Mouse (Mus musculus): ENCODE results near the gene Rnpep.

Rnpep gene

DNA sequence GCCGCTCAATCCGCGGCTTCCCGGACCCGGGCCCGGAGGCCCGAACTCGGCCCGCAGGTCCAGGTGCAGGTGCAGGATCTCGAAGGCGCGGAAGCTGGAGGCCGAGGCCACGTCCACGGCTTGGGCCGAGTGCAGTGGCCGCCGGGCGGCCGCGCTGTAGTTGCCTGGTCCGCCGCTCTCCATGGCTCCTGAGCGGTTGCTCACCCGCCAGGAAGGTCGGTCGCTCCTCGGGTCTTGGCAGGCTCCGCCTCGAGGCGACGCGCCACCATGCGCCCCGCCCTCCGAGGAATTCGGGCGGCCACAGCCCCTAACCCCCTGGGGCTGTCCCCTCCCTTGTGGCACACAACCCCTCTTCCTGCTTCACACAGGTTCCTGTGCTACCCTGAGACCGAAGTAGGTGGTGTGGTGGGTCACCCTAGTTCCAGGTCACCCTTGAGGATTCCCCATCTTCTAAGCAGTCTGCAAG is at the start of gene Rnpep:
Gene Rnpep (minus strand): TSS at position 259 of the 466 bp plus-strand sequence.
- peak; percentile 84 for DNase-seq (ENCODE audit: low spot score)

DNA sequence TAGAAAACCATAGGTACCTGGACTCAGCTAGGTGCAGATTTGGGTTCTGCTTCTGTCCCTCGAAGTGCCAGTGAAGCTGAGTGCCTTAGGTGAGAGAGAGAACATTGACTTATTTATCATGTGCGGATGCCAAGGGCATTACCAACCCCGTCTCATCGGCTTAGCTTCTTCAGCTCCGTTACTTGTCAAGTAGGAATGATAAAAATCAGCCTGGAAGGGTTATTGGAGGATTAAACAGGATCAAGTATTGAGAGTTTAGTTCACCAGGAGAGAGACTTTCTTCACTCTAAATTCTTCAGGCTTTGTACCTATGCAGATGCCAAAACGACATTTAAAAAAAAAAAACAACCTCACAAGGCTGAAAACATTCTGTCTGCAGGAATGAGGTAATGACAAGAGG is 46.7 kb upstream of the Rnpep start:
- DNase-seq (ENCODE audit: low spot score) = no peak

DNA sequence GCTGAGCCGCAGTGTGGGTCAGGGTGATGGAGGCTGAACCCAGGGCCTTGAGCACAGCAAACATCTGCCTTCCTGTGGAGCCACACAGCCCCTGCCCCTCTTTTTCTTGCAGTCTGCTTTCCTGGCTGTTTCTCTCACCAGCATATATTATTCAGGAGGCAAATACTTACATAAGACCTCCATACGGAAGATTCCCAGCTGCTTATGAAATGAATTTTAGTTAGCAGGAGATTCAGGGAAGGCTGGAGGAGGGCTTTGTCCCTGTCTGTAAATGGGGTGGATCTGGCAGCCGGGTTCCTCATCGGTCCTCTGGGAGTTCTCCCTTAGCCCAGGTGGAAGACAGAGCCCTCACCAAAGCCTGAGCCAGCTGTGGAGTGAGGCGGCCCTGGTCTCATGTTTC is 44.5 kb upstream of the Rnpep start:
- DNase-seq (ENCODE audit: low spot score) = no peak

DNA sequence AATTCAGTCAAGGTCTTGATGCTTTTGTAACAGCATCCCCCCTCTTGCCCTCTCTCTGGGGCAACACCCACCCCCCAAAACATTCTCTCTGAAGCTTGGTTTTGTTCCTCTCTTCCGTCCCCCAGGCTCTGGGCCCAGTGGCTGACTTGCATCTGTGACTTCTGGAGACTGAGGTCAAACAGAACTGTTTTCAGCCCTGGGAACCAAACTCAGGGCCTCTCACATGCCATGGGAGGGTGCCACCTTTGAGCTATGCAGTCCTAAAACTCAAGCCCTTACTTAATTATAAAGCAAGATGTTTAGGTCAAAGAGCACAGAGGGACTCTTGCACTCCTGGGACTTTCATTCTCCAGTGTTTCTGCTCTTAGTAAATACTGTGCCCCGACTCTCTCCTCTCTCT is 42.0 kb upstream of the Rnpep start:
- DNase-seq (ENCODE audit: low spot score) = no peak

GRCm38 (mm10) chr1:135324571-135324970 is 40.7 kb upstream of the Rnpep start, which contains the start of gene Lmod1:
TSS of gene Lmod1 (plus strand) at chr1:135324807.
- DNase-seq (ENCODE audit: low spot score) = peak; percentile 68

GRCm38 (mm10) chr1:135323367-135323901 is 39.5 kb upstream of the Rnpep start:
- DNase-seq (ENCODE audit: low spot score) = no peak

DNA sequence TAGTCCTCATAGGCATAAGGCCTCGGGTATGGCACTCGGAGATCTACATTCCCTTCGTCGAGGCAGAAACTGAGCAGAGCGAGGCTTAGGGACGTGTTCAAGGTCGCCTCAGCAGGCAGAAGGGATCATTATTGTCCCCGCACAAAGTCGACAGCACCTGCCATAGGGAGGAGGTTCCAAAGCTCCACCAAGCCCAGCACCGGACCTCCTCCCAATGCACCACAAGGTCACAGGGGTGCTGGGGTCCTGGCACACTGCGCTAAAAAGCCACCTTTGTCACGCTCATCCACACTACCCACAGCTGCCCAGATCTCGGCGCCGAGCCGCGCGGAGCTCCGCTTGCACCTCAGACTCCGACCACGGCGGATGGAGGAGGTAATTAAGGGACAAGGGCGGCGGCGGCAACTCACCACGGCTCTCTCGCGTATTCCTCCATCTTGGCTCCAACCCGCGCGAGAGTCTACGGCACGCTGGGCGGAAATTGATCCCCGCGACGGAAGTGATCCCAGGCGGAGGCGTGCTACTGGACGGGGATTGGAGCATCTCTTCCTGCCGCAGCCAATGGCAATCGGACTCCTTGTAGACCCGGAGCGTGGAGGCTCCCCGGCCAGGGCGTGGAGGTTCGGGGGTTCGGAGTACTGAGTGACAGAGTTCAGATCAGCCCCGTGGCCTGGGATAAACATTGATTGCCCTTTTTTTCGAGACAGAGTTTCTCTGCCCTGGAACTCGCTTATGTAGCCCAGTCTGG is 29.6 kb upstream of the Rnpep start, which contains the start of gene Timm17a:
Gene Timm17a (minus strand): TSS at position 495 of the 748 bp plus-strand sequence.
- peak; percentile 94 for DNase-seq (ENCODE audit: low spot score)

GRCm38 (mm10) chr1:135312201-135312600 is 28.3 kb upstream of the Rnpep start:
- no peak for DNase-seq (ENCODE audit: low spot score)

GRCm38 (mm10) chr1:135311356-135311755 is 27.5 kb upstream of the Rnpep start:
- no peak for DNase-seq (ENCODE audit: low spot score)

DNA sequence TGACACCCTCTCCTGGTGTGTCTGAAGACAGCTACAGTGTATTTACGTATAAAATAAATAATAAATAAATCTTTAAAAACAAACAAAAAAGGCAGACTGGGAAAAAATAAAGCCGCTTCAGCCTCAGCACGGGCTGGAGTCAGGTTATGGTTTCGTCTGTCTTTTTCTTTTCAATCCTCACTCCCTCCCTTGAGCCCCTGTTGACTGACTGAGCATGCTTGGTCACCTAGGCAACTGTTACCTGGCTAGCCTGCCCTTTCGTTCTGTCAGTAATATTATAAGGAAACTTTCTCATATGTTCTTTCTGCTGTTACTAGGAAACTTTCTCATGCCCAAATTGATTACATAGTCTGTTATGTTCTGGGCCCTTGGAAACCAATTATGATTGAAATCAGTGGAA is 7.0 kb upstream of the Rnpep start:
- no peak for DNase-seq (ENCODE audit: low spot score)

GRCm38 (mm10) chr1:135286311-135286710 is 2.4 kb upstream of the Rnpep start:
- DNase-seq (ENCODE audit: low spot score) = no peak

- peak; percentile 48 for DNase-seq (ENCODE audit: low spot score)
These were observed 528 bp downstream of the Rnpep start for GRCm38 (mm10) chr1:135283287-135283825.

DNA sequence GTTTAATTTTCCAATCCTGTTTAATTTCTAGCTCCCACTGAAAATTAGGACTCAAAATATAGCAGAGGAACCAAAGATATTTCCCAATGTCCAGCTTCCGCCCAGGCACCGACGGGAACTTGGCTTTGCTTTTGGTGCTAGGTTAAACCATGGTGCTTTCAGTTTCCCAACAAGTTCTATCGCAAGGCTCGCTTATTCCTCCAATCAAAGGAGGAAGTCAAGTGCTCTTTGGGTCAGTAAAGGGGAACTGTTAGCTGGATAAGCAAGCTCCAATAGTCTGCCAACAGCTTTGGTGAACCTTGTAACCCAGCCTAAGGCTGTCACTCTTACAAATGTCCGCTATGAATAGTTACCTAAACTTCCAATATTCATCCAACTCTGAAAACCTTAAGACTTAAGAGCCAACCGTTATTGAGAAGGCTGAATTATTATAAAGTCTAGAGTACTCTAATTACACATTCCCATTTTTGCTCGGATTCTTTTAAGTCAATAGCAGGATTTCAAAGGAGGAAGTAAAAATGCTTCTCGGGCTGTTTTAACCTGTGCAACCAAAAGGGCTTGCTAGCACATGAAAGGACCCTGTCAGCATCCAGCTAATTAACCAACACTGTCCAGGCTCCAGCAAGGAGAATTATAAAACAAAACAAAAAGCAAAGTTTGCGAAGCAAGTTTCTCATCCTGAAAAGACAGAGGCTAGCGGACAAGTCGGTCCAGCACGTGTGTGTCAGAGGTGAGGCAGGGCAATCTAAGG is 1.2 kb downstream of the Rnpep start:
- no peak for DNase-seq (ENCODE audit: low spot score)

- DNase-seq (ENCODE audit: low spot score) = no peak
These were observed 2.0 kb downstream of the Rnpep start for GRCm38 (mm10) chr1:135281841-135282240.

- no peak for DNase-seq (ENCODE audit: low spot score)
These were observed 3.2 kb downstream of the Rnpep start for GRCm38 (mm10) chr1:135280646-135281045.

DNA sequence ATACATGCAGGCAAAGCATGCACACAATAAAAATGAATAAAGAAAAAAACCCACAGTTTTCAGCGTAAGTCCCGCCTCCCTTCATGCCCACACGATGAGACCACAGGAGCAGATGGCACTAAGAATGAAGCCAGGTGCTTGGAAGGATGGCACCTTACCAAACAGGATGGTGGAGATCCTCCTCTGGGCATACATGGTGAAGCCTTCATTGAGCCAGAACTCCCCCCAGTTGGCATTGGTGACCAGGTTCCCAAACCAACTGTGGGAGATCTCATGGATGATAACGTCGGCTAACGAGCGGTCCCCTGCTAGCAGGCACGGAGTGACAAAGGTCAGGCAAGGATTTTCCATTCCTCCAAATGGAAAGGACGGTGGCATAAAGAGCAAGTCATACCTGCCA is 12.5 kb downstream of the Rnpep start:
- DNase-seq (ENCODE audit: low spot score) = no peak

- DNase-seq (ENCODE audit: low spot score) = no peak
These were observed 16.0 kb downstream of the Rnpep start for GRCm38 (mm10) chr1:135267663-135268446.

DNA sequence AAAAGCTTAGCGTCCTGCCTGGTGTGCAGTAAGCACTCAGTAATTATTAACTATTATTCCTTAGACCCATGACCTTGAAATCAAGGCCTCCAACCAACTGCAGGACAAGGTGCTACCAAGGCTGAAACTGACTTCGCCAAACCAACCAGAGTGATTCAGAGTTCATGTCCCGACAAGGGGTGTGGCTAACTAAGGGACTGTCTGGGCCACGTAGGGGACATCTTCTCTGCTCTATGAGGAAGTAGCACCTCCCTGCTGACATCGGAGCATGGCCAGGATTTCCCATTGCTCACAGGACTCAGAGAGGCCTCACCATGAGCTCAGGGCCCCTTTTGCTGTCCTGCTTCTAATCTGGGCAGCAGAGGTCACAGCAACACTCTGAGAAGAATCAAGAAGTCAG is 18.1 kb downstream of the Rnpep start:
- peak; percentile 70 for DNase-seq (ENCODE audit: low spot score)

- no peak for DNase-seq (ENCODE audit: low spot score)
These were observed 20.6 kb downstream of the Rnpep start for GRCm38 (mm10) chr1:135263316-135263715.

DNA sequence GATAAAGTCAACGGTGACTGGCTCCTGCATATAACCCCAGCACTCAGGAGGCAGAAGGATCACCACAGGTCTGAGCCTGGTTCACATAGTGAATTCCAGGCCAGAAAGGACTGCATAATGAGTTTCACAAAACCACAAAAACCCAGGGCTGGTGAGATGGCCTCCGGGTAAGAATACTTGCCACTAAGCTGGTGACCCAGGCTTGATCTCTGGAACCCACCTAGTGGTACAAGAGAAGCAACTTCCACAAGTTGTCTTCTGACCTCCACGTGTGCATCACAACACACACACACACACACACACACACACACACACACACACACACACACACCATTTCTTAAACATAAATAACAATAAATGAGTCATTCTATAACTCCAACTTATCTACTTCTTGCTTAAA is 21.6 kb downstream of the Rnpep start:
- no peak for DNase-seq (ENCODE audit: low spot score)

- no peak for DNase-seq (ENCODE audit: low spot score)
These were observed 23.0 kb downstream of the Rnpep start for GRCm38 (mm10) chr1:135260931-135261330.

DNA sequence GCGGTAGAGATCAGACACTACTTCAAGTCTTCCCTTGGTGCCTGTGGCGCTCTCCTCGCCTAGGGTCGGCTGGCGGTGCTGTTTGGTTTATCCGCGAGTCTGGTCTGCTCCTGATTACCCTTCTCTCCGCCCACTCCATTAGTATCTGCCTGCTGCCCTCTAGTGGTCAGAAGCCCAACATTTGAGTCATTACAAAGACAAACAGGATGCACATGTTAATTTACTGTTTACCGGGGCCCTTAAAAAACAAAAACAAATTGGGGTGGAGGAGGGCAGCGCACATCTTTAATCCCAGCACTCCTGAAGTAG is 24.8 kb downstream of the Rnpep start:
- peak; percentile 85 for DNase-seq (ENCODE audit: low spot score)

Measured in yolk sac, embryonic 10.5 days (tissue).